Mouse (Mus musculus) right cerebral cortex, postnatal 36 days (tissue): Measurements from ENCODE around the gene Actl6a.

Source experiments
- DNase-seq, 2 experiments: peaks; one replicate each; pipeline ENCODE4 v3.0.0; 2022; ENCODE audit warnings: low spot score in 2 of 2, mixed read lengths in 1 of 2

The Actl6a gene

DNA sequence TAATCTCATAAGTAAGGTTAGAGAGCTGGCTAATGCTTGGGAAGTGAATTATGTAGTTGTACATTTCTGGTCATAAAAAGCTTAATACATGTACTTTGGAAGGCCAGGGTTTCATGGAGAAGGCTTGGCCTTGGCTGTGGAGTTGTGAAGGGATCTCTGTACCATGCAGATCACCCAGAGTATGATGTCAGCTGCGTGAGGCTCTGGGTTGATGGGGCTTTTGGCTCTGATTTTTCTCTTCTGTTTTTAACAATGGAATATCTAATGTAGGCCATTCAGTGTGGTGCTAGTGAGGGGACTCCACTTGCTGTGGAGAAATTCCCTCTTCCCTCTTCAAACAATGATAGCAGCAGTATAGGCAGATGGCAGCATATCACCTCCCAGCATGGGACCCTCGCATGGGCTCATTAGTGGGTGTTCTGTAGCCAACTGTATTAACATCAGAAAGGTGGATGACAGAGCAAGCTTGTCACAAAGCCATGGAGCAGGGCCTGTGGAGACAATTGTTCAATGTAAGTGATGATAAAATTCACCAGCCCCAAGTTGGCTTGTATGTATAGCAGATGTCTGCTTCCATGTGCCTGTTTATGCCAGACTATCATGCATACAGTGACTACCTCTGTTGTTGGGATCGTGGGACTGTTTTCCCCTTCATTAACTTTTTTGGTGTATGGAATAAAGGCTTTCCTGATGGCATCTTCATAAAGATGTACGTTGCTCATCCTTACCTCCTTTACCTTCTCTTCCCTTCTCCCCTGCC lies 43.9 kb downstream of the Actl6a start:
- no peak for DNase-seq

DNA sequence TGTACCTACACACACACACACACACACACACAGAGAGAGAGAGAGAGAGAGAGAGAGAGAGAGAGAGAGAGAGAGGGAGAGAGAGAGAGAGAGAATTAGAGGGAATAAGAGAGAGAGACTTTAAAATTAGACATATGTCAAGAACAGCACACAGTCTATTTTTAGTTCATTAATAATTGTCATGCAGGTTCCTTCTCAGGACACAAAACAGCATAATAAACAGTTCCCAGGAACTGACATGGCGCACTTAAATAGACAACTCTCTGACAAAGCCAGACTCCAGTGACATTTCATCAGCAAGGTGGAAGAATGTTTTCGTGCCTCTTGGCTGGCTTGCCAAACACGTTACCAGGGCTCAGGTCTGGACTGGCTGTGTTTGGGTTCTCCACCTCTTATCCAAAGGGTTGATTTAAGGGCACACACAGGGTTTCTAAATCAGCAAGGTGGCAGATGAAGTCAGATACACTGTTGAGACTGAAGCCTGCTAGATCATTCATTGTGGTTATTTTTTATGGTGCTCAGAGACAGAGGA lies 48.4 kb downstream of the Actl6a start:
- no peak for DNase-seq

DNA sequence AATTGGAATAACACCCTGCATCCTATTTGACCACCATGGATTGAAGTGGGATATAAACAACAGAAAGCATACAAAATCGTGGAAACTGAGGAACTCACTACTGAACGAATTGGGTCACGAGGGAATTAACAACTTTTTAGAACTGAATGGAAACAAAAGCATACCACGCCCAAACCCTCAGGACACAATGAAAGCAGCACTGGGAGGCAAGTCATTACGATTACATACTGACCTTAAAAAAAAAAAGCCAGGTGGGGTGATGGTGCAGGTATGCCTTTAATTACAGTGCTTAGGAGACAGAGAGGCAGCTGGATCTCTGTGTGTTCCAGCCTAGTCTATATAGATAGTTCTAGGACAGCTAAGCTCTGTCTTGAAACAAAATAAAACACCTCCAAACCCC lies 53.1 kb downstream of the Actl6a start:
- DNase-seq: no peak

DNA sequence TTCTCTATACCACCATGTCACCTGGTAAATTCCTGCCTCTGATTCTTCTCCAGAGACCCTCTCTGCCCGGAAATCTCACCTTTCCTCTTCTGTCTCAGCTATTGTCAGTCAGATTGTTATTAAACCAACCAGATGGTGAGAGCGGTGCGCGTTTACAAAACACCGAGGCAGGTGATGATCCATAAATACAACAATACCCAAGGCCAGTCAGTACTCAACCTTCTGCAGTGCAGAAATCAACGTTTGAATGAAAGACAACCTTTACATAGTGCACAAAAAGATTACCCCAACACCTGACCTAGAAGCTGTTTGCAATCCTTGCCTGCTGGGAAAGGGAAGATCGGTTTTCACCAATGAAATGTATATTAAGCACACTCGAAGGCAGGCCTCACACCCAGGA lies 56.9 kb downstream of the Actl6a start:
- no peak for DNase-seq

DNA sequence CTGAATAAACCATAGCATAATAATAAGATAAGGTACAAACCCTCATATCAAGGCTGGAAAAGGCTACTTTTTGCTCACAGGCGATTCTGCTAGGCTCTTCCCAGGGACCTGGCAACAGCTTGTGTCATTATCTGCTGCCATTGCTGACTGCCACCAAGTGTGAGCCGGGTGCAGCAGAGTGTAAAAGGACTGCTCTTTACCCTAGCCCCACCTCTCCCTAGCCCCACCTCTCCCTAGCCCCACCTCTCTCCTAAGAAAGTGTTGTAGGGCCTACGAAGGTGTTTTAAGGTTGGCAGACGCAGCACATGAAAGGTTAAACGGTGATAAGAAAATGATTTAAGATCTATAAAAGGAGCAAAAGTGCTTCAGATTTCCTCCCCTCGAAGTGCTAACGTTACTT lies 57.8 kb downstream of the Actl6a start:
- no peak for DNase-seq

DNA sequence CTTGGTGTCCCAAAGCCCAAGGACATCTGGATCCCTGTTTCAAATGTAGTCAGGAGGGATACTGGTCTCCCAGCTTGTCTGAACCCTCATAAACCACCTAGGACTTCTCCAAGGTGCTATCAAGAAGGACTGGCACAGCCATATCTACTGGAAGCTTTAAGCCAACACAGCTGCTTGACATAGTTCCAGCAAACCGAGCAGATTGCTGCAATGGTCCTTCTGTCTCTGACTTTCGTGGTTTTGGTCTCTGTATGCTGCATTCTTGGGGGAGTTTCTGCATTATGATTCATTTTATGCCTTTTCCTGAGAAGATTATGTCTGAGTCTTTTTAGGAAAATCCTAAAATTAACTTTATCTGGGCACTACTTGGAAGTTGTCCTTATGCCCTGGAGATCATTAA lies 64.7 kb downstream of the Actl6a start:
- no peak for DNase-seq
